Mouse (Mus musculus) kidney, embryonic 16.5 days (tissue): Measurements from ENCODE around the gene Atg5. TPM values are rescaled to one million over a fixed set of nuclear protein-coding genes. Genes with fewer than 3 reads are reported as not detected.

ENCODE experiments used
- ATAC-seq: fragments of 200-750 bp; cut with Nextera tagmentation; 2 replicates; pipeline ENCODE4 v1.8.0; 2017; ENCODE audit warnings: moderate TSS enrichment; ENCODE audit not compliant: low FRiP score, low TSS enrichment
- H3K27ac ChIP-seq: fragments of 300-500 bp; sonication (generic); 2 replicates; pipeline ENCODE4 v1.5.1; 2014; ENCODE audit warnings: low read length
- H3K27me3 ChIP-seq: fragments of 300-500 bp; sonication (generic); 2 replicates; pipeline ENCODE4 v1.6.1; 2014; ENCODE audit warnings: low read length, control low read depth, mixed read lengths; ENCODE audit not compliant: insufficient read depth
- H3K36me3 ChIP-seq: fragments of 300-500 bp; sonication (generic); 2 replicates; pipeline ENCODE4 v1.6.1; 2014; ENCODE audit warnings: low read length, control low read depth, mixed read lengths; ENCODE audit not compliant: insufficient read depth
- H3K4me1 ChIP-seq: fragments of 300-500 bp; sonication (generic); 2 replicates; pipeline ENCODE4 v1.6.1; 2014; ENCODE audit warnings: low read length, control low read depth, mixed read lengths; ENCODE audit not compliant: insufficient read depth
- H3K4me2 ChIP-seq: fragments of 300-500 bp; sonication (generic); replicated peaks from 2 replicates; pipeline ENCODE4 v1.6.1; 2014; ENCODE audit warnings: low read depth, low read length
- H3K4me3 ChIP-seq: fragments of 300-500 bp; sonication (generic); 2 replicates; pipeline ENCODE4 v1.5.1; 2014; ENCODE audit warnings: mild to moderate bottlenecking, low read length
- H3K9ac ChIP-seq: fragments of 300-500 bp; sonication (generic); replicated peaks from 2 replicates; pipeline ENCODE4 v1.6.1; 2014; ENCODE audit warnings: low read length
- H3K9me3 ChIP-seq: fragments of 300-500 bp; sonication (generic); 2 replicates; pipeline ENCODE4 v1.6.1; 2016; ENCODE audit warnings: low read length, control low read depth
- WGBS: fragments of 180-500 bp; shearing (Covaris S2); extraction: QIAGEN DNeasy Blood & Tissue Kit; methylation state at CpG from one replicate; pipeline ENCODE4 v1.1.7; 2014; 5-methylcytosine and 5-hydroxymethylcytosine counted together
- polyA plus RNA-seq: library from polyadenylated mRNA; unstranded; fragments of >200 nt; fragmentation: Nextera tagmentation; extraction: Ambion mirVana; gene quantifications from 2 replicates; pipeline ENCODE4 v1.2.1, GENCODE M21; 2015

The Atg5 gene
- polyA plus RNA-seq, 1 experiment from 2014 or later, result 55.6 TPM

- 43% methylated on average over 20 of the region's 20 CpGs for WGBS
- peak overlapping the region; percentile 45 for H3K4me2 ChIP-seq
- H3K4me1 ChIP-seq, result peaks cover 17% of the 10 kb centered on the region
- H3K4me3 ChIP-seq, result peak overlapping the region; percentile 4; the same call in 1 of the 2 replicates
- H3K9me3 ChIP-seq, result no peaks in the 10 kb centered on the region
- ATAC-seq, result peak; percentile 31; the same call in 1 of the 2 replicates
- H3K27ac ChIP-seq, result no peak overlapping the region
- no peak overlapping the region; the same call in 1 of the 2 replicates for H3K9ac ChIP-seq
- H3K27me3 ChIP-seq, result no peaks in the 10 kb centered on the region
- H3K36me3 ChIP-seq, result no peaks in the 10 kb centered on the region
These were observed 112.5 kb downstream of the Atg5 start for GRCm38 (mm10) chr10:44380476-44381208.

- Histone ChIP-seq H3K4me1 (peaks cover 17% of the 10 kb centered on the region), H3K27me3 (no peaks in the 10 kb centered on the region), H3K9me3 (no peaks in the 10 kb centered on the region), H3K4me3 (no peak overlapping the region), H3K36me3 (no peaks in the 10 kb centered on the region), H3K4me2 (no peak overlapping the region), H3K9ac (no peak overlapping the region), H3K27ac (no peak overlapping the region)
- ATAC-seq, result peak; percentile 82
- WGBS, result 22% methylated on average over 3 of the region's 3 CpGs
These were observed 113.2 kb downstream of the Atg5 start for GRCm38 (mm10) chr10:44381397-44381796.

- no peak overlapping the region for H3K27ac ChIP-seq
- no peak overlapping the region for H3K4me3 ChIP-seq
- H3K36me3 ChIP-seq, result no peaks in the 10 kb centered on the region
- no peak overlapping the region for H3K4me2 ChIP-seq
- WGBS, result 80% methylated on average over 12 of the region's 12 CpGs
- 0 out of 2 replicates have a peak, but pooled peaks have one; percentile 21 for ATAC-seq
- H3K27me3 ChIP-seq, result no peaks in the 10 kb centered on the region
- H3K9me3 ChIP-seq, result no peaks in the 10 kb centered on the region
- H3K4me1 ChIP-seq, result peaks cover 17% of the 10 kb centered on the region
- no peak overlapping the region for H3K9ac ChIP-seq
These were observed 113.8 kb downstream of the Atg5 start for GRCm38 (mm10) chr10:44381948-44382347.

- Histone ChIP-seq H3K4me3 (no peak overlapping the region), H3K9ac (no peak overlapping the region), H3K36me3 (no peaks in the 10 kb centered on the region), H3K9me3 (no peaks in the 10 kb centered on the region), H3K4me2 (no peak overlapping the region), H3K27me3 (no peaks in the 10 kb centered on the region), H3K4me1 (peaks cover 17% of the 10 kb centered on the region), H3K27ac (no peak overlapping the region)
- 56% methylated on average over 10 of the region's 10 CpGs for WGBS
- no peak for ATAC-seq
These were observed 115.1 kb downstream of the Atg5 start for GRCm38 (mm10) chr10:44383213-44383612.

GRCm38 (mm10) chr10:44385227-44385626, 117.1 kb downstream of the Atg5 start:
- Histone ChIP-seq H3K4me2 (no peak overlapping the region), H3K27ac (no peak overlapping the region)

GRCm38 (mm10) chr10:44388706-44389233, 120.6 kb downstream of the Atg5 start:
- 73% methylated on average over 11 of the region's 11 CpGs for WGBS
- Histone ChIP-seq H3K4me3 (no peak overlapping the region), H3K9ac (no peak overlapping the region), H3K27ac (no peak overlapping the region), H3K27me3 (no peaks in the 10 kb centered on the region), H3K36me3 (no peaks in the 10 kb centered on the region), H3K4me1 (no peaks in the 10 kb centered on the region), H3K4me2 (no peak overlapping the region), H3K9me3 (no peaks in the 10 kb centered on the region)
- ATAC-seq, result 0 out of 2 replicates have a peak, but pooled peaks have one; percentile 15

More at GRCm38 (mm10) chr10:44385227-44385626, 117.1 kb downstream of the Atg5 start:
- Histone ChIP-seq H3K27me3 (no peaks in the 10 kb centered on the region), H3K4me1 (peaks cover 16% of the 10 kb centered on the region), H3K36me3 (no peaks in the 10 kb centered on the region), H3K4me3 (no peak overlapping the region), H3K9me3 (no peaks in the 10 kb centered on the region), H3K9ac (no peak overlapping the region)
- no peak for ATAC-seq
- 77% methylated on average over 5 of the region's 5 CpGs for WGBS

- ATAC-seq, result no peak
- H3K36me3 ChIP-seq, result no peaks in the 10 kb centered on the region
- no peaks in the 10 kb centered on the region for H3K9me3 ChIP-seq
- no peak overlapping the region for H3K4me2 ChIP-seq
- no peak overlapping the region for H3K9ac ChIP-seq
- no peak overlapping the region for H3K4me3 ChIP-seq
- H3K27me3 ChIP-seq, result no peaks in the 10 kb centered on the region
- 74% methylated on average over 5 of the region's 5 CpGs for WGBS
- no peak overlapping the region for H3K27ac ChIP-seq
- no peaks in the 10 kb centered on the region for H3K4me1 ChIP-seq
These were observed 122.1 kb downstream of the Atg5 start for GRCm38 (mm10) chr10:44390286-44390685.

- Histone ChIP-seq H3K4me3 (no peak overlapping the region), H3K9me3 (no peaks in the 10 kb centered on the region), H3K27me3 (no peaks in the 10 kb centered on the region), H3K4me2 (no peak overlapping the region), H3K4me1 (no peaks in the 10 kb centered on the region), H3K9ac (no peak overlapping the region), H3K36me3 (no peaks in the 10 kb centered on the region), H3K27ac (no peak overlapping the region)
- 52% methylated on average over 12 of the region's 12 CpGs for WGBS
- no peak for ATAC-seq
These were observed 123.5 kb downstream of the Atg5 start for GRCm38 (mm10) chr10:44391509-44392290.

GRCm38 (mm10) chr10:44392855-44393254, 124.7 kb downstream of the Atg5 start:
- H3K27ac ChIP-seq, result no peak overlapping the region
- ATAC-seq, result no peak
- 90% methylated on average over 8 of the region's 8 CpGs for WGBS

More at GRCm38 (mm10) chr10:44392855-44393254, 124.7 kb downstream of the Atg5 start:
- no peaks in the 10 kb centered on the region for H3K4me1 ChIP-seq
- no peaks in the 10 kb centered on the region for H3K9me3 ChIP-seq
- H3K36me3 ChIP-seq, result no peaks in the 10 kb centered on the region
- H3K4me2 ChIP-seq, result no peak overlapping the region
- no peak overlapping the region for H3K4me3 ChIP-seq
- H3K27me3 ChIP-seq, result no peaks in the 10 kb centered on the region
- no peak overlapping the region for H3K9ac ChIP-seq
